In the genomic region with DNA sequence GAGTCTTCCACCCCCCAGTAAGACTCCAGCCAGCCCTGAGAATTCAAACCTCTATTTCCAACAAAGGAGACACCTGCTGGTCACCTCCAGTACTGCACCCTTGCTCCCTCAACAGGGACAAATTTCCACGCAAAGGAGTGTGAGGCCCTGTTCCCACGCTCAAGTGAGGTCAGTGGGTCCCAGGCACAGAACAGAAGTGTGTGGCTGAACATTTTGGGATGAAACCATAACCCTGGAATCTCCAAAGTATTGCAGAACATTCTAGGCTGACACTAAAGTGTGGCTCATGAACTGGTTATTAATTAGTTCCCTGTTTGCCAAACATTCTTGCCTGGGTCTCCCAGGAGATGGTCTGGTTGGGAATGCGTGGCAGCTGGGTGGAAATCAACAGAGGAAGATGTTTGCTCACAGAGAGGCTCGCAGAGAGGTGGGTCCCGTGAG, we compare ENCODE assay signal across 8 mouse cellular contexts. TPM values are rescaled to one million over a fixed set of nuclear protein-coding genes. Genes with fewer than 3 reads are reported as not detected.
DNase-seq lines count a peak whose midpoint lies in the region; ATAC-seq lines count a peak whose summit lies in the region.

No protein-coding gene starts in this region.

- peak; percentile 69 for DNase-seq in kidney, adult 11 months
- DNase-seq in adrenal gland, postnatal 36 days = peak; percentile 72 to 80
- DNase-seq in embryonic facial prominence, embryonic 14.5 days (ENCODE audit: low spot score) = no peak
- peak; percentile 83 for DNase-seq in induced T-regulatory cell, adult 2 months (ENCODE audit: low read depth)
- DNase-seq in left cerebral cortex, postnatal 25 days (ENCODE audit: low spot score in 2 of 2) = peak; percentile 41 to 50
- peak; percentile 81 for DNase-seq in naive thymus-derived CD4-positive, alpha-beta T cell, adult 2 months (ENCODE audit: low read depth)
- DNase-seq in testis, postnatal 10 days (ENCODE audit: low spot score) = peak; percentile 93

- 0 out of 2 replicates have a peak, but pooled peaks cover 4% of the 10 kb centered on the region for H3K4me1 ChIP-seq in kidney, embryonic 14.5 days (ENCODE audit: control insufficient read depth, insufficient read depth, low read length)
- H3K4me1 ChIP-seq in embryonic facial prominence, embryonic 14.5 days (ENCODE audit: control insufficient read depth, insufficient read depth, low read length) = peaks cover 3% of the 10 kb centered on the region; the same call in 1 of the 2 replicates

- no peaks in the 10 kb centered on the region for H3K36me3 ChIP-seq in kidney, embryonic 14.5 days (ENCODE audit: control insufficient read depth, insufficient read depth, low read length)
- H3K36me3 ChIP-seq in embryonic facial prominence, embryonic 14.5 days (ENCODE audit: control insufficient read depth, insufficient read depth, low read length) = no peaks in the 10 kb centered on the region

- intact Hi-C loops in left cerebral cortex, postnatal 25 days (cut with DNase I) = loop anchor here (5.0 kb wide), 1 partner anchor 330 kb away; the partner anchor contains the start of genes Cebpb and Tmem189

- H3K27ac ChIP-seq in kidney, embryonic 14.5 days (ENCODE audit: low read depth, low read length) = no peak overlapping the region
- no peak overlapping the region for H3K27ac ChIP-seq in embryonic facial prominence, embryonic 14.5 days (replicated peaks; ENCODE audit: low read depth, low read length)

- WGBS in kidney, embryonic 14.5 days = 41% methylated on average over 5 of the region's 5 CpGs
- 33% methylated on average over 5 of the region's 5 CpGs for WGBS in embryonic facial prominence, embryonic 14.5 days

- no peak overlapping the region for H3K4me2 ChIP-seq in kidney, embryonic 14.5 days (replicated peaks; ENCODE audit: low read depth, low read length)
- H3K4me2 ChIP-seq in embryonic facial prominence, embryonic 14.5 days (ENCODE audit: low read depth, low read length) = no peak overlapping the region

- no peak overlapping the region for H3K4me3 ChIP-seq in kidney, embryonic 14.5 days (ENCODE audit: low read length)
- no peak overlapping the region for H3K4me3 ChIP-seq in embryonic facial prominence, embryonic 14.5 days (ENCODE audit: low read depth, low read length)

- no peak overlapping the region for H3K9ac ChIP-seq in kidney, embryonic 14.5 days (ENCODE audit: low read depth, low read length)
- H3K9ac ChIP-seq in embryonic facial prominence, embryonic 14.5 days (ENCODE audit: low read depth, low read length) = no peak overlapping the region

- ATAC-seq in kidney, embryonic 14.5 days (ENCODE audit: low FRiP score, low TSS enrichment) = no peak
- 0 out of 2 replicates have a peak, but pooled peaks have one; percentile 4 for ATAC-seq in embryonic facial prominence, embryonic 14.5 days (ENCODE audit: low read depth)

- H3K27me3 ChIP-seq in kidney, embryonic 14.5 days (ENCODE audit: control insufficient read depth, insufficient read depth, low read length) = no peaks in the 10 kb centered on the region
- H3K27me3 ChIP-seq in embryonic facial prominence, embryonic 14.5 days (replicated peaks; ENCODE audit: control insufficient read depth, insufficient read depth, low read length) = no peaks in the 10 kb centered on the region

- no peaks in the 10 kb centered on the region for H3K9me3 ChIP-seq in kidney, embryonic 14.5 days (ENCODE audit: control insufficient read depth, low read length)
- H3K9me3 ChIP-seq in embryonic facial prominence, embryonic 14.5 days (ENCODE audit: control insufficient read depth, low read length) = no peaks in the 10 kb centered on the region

RNA-seq across cellular contexts. Expression of gene Ripor3, which starts 6.6 kb away (rescaled TPM):
- 0.53 and 1.0 TPM in 2 replicates for polyA plus RNA-seq in kidney, embryonic 14.5 days (2014; fragmentation: Nextera tagmentation; extraction: Ambion mirVana)
- 1 to 10 TPM; 2.1 TPM for total RNA-seq in adrenal gland, postnatal 36 days (2021)
- 4.1 and 5.9 TPM in 2 replicates for polyA plus RNA-seq in embryonic facial prominence, embryonic 14.5 days (2014; fragmentation: Nextera tagmentation; extraction: Ambion mirVana)
- total RNA-seq in left cerebral cortex, postnatal 25 days (2021) = under 1 TPM; 0.44 to 0.48 TPM
